Mouse (Mus musculus) E14TG2a.4 (cell line): ENCODE results near the gene Shc3.

Source experiments
- CTCF ChIP-seq: conservative IDR thresholded peaks from 2 replicates; pipeline ENCODE4 v1.5.1; 2014; ENCODE audit warnings: low read length
- NANOG ChIP-seq: IDR thresholded peaks from 2 replicates; pipeline ENCODE4 v1.6.1; 2014; ENCODE audit warnings: borderline replicate concordance, low read length, mixed read lengths
- POU5F1 ChIP-seq: IDR thresholded peaks from 2 replicates; pipeline ENCODE4 v1.6.1; 2014; ENCODE audit warnings: low read length, borderline replicate concordance

- TF ChIP-seq CTCF, result peak; percentile 93
- no peak for TF ChIP-seq NANOG
- no peak for TF ChIP-seq POU5F1
Measured at GRCm38 (mm10) chr13:51617861-51618260, 48.6 kb upstream of the Shc3 start.
